Mouse (Mus musculus): ENCODE results near the gene Sgcd.

Sgcd gene

DNA sequence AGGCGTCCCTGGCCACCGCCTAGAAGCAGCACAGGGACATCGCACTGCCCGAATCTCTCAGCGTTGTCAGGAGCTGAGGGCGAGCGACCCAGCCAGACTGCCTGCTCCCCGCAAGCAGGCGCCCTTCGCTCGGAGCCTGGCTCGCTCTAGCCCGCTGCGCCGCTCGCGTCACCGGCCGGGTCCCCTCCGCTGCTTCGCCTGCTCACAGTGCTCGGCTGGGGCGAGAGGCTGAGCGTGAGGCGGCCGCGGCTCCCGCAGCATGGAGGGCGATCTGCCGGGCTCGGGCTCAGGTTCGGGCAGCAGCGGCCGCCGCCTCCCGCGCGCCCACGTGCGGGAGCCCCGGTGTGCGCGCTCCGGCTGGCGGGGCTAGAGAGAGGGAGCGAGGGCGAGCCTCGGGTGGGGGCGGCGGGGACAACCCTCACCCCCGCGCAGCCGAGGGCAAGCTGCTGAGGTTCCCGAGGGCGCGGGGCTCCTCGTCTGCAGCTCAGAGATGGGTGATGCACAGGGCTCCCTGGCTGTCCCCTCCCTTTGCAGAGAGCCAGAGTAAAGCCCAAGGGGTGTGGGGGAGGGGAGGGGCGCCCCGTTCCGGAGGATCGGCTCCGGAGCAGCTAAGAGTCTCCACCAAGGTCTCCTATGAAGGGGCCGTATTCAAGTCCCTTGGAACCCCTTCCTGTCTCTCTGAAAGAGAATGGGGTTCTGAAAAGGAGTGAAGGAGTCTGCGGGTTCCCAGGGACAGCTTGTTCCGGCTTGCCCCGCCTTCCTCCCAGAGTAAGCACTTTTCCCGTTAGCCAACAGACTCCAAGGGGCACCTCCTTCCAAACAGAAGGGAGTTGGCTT is at the start of gene Sgcd:
Sgcd (minus strand) TSS at position 273 of the 837 bp plus-strand sequence.
- DNase-seq, result no peak

DNA sequence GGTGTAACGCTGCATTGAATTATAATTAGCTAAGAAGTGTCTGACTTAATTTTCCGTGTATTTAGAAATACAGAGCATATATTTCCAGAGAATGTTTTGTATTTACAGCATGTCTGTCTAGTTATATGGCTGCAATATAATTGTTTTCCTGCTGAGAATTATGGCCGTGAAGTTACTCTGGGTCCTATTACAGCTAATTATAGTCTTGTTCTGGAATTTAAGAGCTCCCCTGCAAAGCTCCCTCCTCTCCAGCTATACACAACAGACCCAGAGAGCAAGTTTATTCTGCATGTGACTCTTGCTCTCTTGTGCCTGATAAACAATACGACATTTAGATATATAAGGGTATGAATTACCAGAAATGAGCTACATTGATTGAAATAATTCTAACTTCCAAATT is 49.3 kb upstream of the Sgcd start:
- no peak for DNase-seq

DNA sequence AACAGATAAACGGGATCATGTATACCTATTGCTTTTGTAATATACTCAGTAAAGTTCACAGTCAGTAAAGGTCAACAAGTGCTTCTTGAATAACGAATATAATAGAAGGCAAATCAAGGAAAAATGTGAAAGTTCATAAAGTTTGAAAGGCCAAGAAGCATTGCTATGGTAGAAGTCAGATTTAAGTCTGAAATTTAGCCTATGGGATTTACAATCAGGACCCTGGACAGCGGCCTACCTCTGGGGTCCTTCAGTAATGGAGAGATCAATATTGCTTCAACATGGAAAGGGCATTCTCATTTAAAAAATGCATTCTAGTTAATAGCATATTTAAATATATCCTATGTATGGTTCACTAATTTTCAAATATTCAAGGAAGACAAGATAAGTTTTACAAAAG is 24.1 kb upstream of the Sgcd start:
- DNase-seq, result no peak

DNA sequence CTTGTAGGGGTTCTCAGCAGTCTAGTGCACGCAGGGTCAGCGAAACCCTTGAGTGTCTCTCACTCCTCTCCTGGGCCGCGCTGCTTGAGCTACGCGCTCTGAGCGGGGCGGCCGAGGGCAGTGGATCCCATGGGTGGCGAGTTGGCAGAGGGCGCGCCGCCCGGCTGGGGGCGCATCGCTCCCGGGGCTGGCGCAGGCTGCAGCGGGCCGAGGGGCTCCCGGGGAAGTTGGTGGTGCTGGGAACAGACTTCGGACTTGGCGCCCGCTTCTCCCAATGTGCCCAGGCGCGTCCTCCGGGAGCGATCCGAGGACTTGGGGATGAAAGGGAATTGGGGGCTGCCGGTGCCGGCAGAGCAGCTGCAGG is 454 bp downstream of the Sgcd start:
- no peak for DNase-seq

DNA sequence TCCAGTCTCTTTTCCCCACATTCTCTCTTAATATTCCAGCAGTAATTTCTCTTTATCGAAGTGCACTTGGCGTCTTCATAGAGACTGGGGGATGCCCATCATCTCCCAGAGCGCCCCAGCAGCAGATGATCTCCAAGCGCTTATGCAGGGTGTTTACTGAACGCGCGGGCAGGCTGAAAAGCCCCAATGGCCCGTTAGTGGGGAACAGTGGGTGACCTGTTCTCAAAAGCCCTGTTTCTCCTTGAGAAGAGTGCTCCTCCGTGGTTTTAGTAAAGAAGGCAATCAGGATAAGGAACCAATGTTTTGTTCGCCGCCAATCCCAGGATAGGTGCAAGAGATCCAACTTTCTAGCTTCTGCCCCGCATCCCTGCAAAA is 889 bp downstream of the Sgcd start:
- DNase-seq, result no peak

DNA sequence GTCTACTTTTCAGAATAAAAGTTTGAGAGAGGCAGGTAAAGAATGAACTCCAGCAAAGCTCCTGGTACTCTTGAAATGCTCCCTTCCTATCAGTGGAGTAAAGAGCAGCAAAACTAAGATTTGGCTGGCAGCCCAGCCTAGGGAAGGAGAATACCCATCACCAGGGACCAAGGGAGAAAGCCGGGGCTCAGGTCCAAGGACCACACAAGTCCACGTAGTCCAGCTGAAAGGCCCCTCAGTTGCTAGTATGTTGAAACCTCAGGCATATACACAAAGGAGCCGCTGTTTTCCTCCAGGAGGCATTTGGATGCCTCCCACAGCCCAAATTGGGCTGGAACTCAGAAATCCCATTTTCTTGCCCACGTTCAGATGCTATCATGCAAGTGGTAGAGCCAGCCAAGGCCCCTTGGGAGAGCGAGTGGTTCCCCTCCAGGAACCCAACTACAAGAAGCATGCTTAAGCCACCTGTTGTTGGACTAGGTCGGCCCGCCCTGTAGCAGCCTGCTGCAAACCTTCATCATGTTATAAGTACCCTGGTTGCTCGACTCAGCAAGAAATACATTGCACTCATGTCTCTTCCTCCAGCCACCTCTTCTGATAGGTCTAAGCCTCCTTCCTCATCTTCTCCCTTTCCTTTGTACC is 1.4 kb downstream of the Sgcd start:
- DNase-seq, result no peak

DNA sequence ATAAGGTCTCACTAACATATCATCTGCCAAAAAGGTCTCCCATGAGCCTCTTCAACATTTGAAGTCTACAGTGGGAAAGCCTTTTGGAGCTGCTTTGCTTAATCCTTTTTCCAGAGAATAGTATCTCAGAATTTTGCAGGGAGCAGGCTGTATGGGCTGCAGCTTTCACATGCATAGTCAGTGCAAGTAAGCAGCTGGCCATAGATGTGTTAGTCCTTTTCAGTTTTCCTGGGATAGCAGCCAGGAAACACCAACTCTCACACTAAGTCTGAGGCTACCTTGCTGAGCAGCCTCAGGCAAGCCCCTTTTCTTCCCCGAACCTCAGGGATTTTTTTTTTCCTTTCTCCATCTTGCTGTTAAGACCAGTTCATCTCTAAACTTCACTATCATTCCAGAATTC is 6.6 kb downstream of the Sgcd start:
- DNase-seq, result no peak

DNA sequence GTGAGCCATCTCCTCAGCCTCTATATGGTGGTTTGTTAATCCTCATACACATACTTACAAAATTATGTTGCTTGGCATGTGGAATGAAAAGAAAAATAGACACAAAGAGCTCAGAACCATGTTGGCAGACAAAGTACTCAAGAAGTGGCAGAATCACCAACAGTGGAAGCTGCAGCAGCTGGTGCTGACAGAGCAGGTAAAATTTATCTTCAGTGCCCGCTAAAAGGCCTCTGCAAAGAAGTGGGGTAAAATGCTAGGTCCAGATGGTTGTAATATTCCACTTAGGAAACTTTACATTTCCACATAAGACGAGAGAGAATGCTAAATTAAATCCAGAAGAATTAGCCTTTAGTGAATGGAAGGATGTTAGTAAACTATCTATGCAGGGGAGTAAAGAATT is 7.7 kb downstream of the Sgcd start:
- DNase-seq, result no peak

DNA sequence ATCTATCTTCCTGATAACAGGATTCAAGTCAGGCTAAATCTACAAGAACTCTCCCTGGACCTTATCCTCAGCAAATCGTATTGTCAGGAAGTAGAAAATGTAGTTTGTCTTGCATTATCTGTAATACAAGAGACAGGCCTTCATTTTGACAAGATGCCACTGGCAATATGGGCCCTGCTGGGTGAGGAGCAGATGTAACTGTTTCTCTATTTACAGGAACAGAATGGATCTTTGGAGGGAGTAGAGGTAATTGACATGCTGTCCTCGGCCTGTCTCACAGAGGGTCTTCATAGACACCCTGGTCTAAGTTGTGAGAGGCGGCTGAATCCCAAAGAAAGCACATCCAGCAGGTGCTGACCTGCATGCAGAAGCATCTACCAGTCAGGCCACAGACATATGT is 35.5 kb downstream of the Sgcd start:
- no peak for DNase-seq

DNA sequence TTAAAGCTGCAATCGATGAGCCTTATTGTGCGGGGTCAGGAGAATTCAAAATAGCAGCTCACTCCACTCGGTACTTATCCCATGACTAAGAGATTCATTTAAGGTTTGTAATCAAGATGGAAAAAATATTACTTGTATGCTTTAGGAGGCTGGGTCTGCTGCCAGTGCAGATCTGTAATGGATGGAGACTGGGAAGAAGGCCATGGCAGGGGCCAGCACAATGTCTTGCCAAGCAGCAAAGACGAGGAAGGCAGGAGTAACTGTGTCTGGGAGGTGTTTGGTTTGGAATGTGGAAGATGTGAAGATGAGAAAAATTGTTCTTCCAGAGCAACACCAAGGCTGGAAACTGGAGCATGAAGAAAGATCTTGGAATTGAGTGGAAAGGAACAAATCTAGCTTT is 36.4 kb downstream of the Sgcd start:
- DNase-seq, result no peak

DNA sequence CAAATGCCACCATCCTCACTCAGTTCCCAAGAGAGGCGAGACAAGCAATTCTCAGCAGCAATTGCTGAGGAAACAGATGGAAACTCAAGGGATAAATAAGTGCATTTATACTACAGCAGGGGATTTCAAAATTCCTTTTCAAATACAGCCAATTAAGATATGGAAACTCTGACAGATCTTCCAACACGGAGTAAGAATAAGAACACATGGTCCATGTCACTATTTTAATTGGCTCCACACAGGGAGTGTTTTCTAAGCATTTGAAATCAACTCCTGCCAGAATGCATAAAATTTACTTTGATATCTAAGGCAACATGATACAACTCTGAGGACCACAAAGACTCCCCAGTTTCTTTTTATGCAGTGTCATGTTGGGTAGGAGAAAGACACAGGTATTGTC is 49.0 kb downstream of the Sgcd start:
- no peak for DNase-seq

DNA sequence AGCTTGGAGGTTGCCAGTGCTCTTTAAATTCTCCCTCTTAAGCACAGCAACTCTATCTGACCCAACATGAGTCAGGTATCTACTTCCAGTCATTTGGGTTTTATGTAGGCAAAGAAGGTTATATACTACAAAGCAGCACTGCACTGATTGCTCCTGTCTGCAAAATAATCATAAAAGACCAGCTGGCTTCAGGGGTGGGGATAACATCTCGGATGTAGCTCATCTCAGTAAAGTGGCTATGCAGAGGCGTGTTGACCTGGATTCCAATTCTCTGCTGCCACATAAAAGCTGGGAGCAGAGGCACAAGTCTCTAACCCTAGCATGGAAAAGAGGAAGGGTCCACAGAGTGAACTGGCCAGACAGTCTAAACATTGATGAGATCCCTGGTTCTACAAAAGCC is 71.2 kb downstream of the Sgcd start:
- no peak for DNase-seq

DNA sequence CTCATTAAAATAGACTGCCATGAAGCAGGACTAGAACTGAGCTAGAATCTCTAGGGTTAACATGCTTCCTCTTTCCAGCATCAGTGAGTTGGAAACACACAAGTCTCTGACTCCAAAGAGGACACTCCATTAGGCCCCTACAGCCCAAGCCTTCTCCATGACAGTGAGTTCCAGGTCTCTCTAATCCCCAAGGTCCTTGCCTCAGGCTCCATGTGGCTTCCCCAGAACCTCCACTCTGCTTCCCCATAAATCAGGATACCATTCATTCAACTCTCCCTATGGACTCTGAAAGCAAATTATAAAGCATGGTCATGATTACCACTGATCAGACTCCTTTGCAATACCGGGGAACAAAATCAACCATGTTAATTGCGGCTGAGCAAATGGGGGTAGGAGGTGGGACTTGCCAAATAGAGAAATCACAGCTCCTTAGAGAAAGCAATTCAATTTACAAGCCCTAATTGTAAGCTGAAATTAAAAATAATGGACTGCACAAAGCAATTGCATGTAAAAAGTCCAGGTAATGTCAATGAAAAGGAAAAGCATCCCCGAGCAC is 97.1 kb downstream of the Sgcd start:
- no peak for DNase-seq

DNA sequence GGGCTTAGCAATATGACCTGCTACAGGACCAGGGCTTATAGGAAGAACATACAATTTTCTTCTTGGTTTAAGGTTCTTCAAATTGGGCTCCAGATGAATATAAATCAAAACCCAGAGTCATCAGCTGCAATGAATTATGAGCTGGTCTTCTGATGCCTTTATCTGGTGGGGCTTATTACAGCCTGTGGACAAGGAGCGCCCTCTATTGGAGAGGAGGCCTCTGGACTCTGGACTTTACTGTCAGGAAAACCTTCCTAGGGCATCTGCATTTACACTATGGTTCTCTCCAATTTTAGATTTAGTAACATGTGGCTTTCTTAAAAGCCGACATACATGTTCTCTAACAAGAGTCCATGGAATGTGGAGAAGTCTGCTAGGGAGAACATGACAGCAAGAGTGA is 98.5 kb downstream of the Sgcd start:
- DNase-seq, result peak; percentile 3

DNA sequence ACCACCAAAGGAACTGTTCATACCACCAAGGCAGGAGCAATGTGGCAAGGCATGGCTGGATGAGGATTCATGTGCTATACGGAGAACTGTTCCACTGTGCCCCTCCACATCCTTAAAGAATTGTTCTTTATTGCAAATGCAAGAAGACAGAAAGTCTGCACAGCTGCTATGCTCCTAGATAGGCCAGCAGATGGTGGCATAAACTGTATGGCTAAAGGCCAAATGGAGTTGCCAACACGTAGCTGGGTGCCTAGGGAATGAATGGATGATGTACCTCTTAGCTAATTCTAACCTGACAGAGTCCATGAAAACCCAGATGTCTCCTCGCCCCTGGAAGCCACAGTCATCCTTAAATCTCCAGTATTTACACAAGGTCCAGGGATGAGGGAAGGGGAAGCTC is 103.5 kb downstream of the Sgcd start:
- DNase-seq, result no peak

DNA sequence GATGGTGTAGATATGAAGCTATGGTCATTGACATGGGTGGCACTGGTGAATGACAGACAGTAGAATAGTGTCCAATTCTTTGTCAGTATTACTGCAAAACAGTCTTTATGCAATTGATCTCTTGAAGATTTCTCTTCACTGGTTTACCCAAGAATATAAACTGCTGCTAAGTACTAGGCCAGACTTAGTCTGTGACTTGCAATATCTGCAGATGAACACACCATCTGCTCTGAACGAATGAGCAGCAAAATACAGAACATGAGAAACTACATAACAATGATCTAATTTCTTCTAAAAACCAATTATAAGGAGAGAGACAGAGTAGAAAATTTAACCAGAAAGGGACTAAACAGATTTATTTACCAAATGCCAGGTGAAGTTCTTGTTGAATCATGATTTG is 105.2 kb downstream of the Sgcd start:
- no peak for DNase-seq

DNA sequence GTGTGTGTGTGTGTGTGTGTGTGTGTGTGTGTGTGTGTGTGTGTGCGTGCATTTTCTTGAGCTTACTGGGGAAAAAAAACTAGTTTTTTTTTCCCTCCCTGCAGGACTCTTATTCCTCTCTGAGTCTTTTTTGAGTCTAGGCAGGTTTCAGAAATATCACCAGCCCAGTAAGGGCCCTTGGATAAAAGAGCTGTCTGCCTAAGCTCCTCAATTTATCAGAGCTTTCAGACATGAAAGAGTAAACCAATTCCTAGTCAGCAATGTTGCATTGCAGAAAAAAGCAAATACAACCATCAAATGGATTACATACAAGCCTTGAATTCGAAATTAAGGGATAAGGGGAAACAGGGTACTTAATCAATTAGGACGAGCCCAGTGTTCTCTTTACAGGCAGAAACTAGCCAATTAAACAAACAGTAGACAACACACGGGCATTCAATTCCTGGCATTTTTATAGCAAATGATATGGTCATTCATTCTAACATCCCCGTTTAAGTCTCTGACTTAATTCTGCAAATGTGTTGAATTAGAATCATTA is 112.1 kb downstream of the Sgcd start:
- no peak for DNase-seq

DNA sequence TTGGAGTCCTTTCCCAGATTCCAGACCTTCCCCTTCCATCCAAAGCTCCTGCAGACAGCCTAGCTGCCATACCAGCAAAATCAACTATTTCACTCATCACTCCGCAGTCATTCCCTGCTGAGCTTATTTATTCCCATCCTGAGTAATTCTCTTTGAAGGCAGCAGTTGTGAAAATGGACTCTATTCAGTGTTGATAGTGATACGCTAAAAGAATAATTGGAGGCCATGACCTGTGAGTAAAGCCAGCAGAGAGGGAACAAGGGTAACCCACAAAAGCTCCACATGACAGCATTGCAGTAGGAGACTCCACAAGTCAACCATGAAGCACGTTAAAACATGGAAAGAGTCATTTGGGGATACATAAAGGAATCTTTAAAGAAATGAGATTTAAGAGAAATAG is 142.9 kb downstream of the Sgcd start:
- DNase-seq, result no peak

DNA sequence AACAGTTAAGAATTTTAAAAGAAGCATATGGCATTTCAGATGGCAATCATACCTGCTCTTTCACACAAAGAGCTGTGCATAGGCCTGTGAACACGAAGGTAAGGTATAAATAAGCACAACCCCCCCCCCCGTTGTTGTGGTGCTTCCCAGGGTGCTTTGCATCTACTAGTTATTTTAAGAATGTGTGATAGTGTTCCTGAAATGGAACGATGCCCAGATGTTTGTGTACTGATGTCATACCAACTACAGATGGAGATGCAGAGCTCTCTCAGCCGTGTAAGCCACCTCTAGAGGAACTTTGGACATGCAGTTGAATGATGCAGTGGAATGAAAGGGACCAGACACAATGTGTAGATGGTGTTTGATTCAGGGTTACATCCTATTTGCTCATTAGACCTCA is 155.5 kb downstream of the Sgcd start:
- DNase-seq, result no peak

DNA sequence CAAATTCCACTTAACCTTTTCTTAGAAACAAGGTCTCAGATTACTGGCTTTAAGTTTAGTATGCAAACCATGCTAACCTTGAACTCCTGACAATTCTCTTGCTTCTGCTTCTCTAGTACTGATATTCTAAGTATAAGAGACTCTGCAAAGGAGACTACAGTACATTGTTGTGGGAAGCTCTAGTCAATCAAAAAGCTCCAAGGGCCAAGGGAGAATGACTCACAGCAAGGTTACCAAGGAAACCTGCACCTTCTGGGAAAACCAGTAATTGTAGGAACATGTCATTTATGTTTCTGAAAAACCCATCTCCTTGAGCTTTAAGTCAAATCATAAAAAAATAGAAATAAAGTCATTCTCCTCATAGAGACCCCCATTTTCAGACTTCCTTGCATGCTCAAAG is 178.5 kb downstream of the Sgcd start:
- DNase-seq, result no peak

DNA sequence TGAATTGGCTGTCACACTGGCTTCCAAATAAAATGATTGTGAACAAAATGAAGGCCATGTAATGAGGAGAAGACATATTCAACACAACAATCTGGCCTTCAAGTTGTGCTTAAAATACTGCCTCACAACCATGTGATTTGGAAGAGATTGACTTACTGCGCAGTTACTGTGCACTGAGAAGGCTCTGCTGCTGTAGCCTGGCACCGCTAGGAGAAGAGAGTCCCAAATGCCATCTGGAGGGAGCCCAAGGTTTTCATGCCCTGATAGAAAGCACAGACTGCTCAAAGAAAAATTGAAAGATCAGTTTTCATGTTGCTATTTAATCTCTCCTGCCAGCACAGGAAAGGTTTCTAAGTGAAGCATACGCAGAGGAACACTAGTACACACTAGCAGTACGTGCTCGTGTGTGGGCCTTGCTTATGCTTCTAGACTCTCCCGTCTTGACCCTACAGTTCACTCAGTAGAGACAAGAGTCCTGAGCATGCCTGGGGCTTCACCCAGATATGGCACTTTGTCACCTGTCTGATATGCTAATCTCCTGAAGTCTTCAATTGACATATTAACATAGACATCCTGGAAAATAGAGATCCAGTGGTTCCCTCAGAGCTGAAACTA is 184.6 kb downstream of the Sgcd start:
- DNase-seq, result no peak

DNA sequence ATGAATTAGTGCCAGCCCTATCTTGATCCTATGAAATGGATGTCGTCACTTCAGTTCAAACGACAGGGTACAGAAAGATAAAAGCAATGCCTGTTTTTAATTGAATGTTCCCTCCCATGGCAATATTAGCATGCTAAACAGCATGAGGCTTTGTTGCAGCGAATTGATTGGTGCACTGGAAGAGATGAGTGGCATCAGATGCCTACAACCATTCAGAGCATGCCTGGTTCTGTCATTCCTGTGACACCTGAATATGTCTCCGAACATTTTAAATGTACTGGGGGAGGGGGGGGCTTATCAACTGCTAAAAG is 210.9 kb downstream of the Sgcd start:
- DNase-seq, result no peak

DNA sequence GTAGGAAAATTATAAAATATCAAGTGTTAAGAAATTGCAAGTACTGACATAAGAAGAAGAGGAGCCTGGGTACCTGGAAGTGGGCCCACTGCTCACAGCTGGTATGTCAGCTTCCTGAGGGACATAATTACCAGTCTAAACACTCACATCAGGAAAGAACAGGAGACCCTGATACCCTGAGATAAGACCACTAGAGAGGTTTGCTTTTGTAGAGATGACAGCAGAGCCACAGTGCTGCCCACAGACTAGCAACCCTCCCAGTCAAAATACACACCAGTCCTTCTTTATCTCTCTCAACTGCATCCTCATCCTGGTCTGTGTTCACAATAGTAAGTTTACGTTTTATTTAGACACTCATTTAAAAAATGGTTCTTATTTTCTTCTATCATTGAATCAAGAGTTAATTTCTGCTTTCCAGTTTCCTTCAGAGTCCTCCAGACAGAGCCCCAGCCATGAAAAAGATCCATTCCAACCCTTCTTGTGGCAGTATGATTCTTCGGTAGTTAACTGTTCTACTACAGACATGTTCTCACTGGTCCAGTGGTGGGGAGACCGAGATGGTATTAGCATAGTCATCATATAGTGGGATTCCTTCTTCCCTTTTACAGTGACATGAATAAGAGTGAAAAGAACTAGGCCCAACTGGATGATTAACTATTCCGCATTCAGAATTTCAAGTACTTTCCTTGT is 211.4 kb downstream of the Sgcd start:
- no peak for DNase-seq

Data from lung, postnatal 36 days (tissue).